Mouse (Mus musculus) embryonic fibroblast, embryonic 13.5 days (primary cell): ENCODE results near the gene Mmp10. TPM values are rescaled to one million over a fixed set of nuclear protein-coding genes. Genes with fewer than 3 reads are reported as not detected.

Experiments used
- H3K27ac ChIP-seq: 2 replicates; pipeline ENCODE4 v1.5.1; 2012; ENCODE audit warnings: low read length, control low read depth, inconsistent platforms; ENCODE audit not compliant: insufficient read depth
- H3K4me1 ChIP-seq: 2 replicates; pipeline ENCODE4 v1.6.1; 2011; ENCODE audit warnings: low read length; ENCODE audit not compliant: control insufficient read depth, insufficient read depth
- H3K4me3 ChIP-seq: 2 replicates; pipeline ENCODE4 v1.5.1; 2011; ENCODE audit warnings: mild to moderate bottlenecking, control low read depth, low read length; ENCODE audit not compliant: insufficient read depth
- CTCF ChIP-seq: IDR thresholded peaks from 2 replicates; pipeline ENCODE4 v1.5.1; 2011; ENCODE audit warnings: mild to moderate bottlenecking, control low read depth, low read length, moderate library complexity, borderline replicate concordance; ENCODE audit not compliant: insufficient read depth
- POLR2A ChIP-seq: IDR thresholded peaks from 2 replicates; pipeline ENCODE4 v1.6.1; 2011; ENCODE audit warnings: low read depth, mild to moderate bottlenecking, control low read depth, low read length, moderate library complexity
- polyA plus RNA-seq: library from polyadenylated mRNA; stranded (reverse); fragments of >200 nt; gene quantifications from 2 replicates; pipeline ENCODE4 v1.2.4, GENCODE M21; 2011; ENCODE audit warnings: low read depth; ENCODE audit not compliant: missing spikeins, insufficient read length

Gene Mmp10
- polyA plus RNA-seq, 1 experiment = not detected

- TF ChIP-seq POLR2A = no peak
- TF ChIP-seq CTCF = no peak
- H3K4me1 ChIP-seq = peaks cover 8% of the 10 kb centered on the region
- H3K4me3 ChIP-seq = no peak overlapping the region
- no peak overlapping the region for H3K27ac ChIP-seq
Measured at GRCm38 (mm10) chr9:7544923-7545457, 42.8 kb downstream of the Mmp10 start.

GRCm38 (mm10) chr9:7545471-7545870 lies 43.3 kb downstream of the Mmp10 start:
- TF ChIP-seq POLR2A (no peak), CTCF (no peak)
- Histone ChIP-seq H3K4me1 (peaks cover 8% of the 10 kb centered on the region), H3K27ac (no peak overlapping the region), H3K4me3 (no peak overlapping the region)

GRCm38 (mm10) chr9:7545920-7546319 lies 43.8 kb downstream of the Mmp10 start:
- Histone ChIP-seq H3K4me3 (no peak overlapping the region), H3K27ac (no peak overlapping the region), H3K4me1 (peaks cover 8% of the 10 kb centered on the region)
- TF ChIP-seq POLR2A (no peak), CTCF (no peak)

- no peak overlapping the region for H3K4me3 ChIP-seq
- H3K4me1 ChIP-seq = no peaks in the 10 kb centered on the region
- no peak for TF ChIP-seq CTCF
- no peak for TF ChIP-seq POLR2A
- H3K27ac ChIP-seq = no peak overlapping the region
Measured at GRCm38 (mm10) chr9:7551943-7552342, 49.8 kb downstream of the Mmp10 start.

- Histone ChIP-seq H3K27ac (no peak overlapping the region), H3K4me3 (no peak overlapping the region), H3K4me1 (no peaks in the 10 kb centered on the region)
- no peak for TF ChIP-seq CTCF
- TF ChIP-seq POLR2A = no peak
Measured at GRCm38 (mm10) chr9:7553536-7553935, 51.4 kb downstream of the Mmp10 start.

GRCm38 (mm10) chr9:7554382-7554781 lies 52.2 kb downstream of the Mmp10 start:
- Histone ChIP-seq H3K4me1 (no peaks in the 10 kb centered on the region), H3K4me3 (no peak overlapping the region), H3K27ac (no peak overlapping the region)
- TF ChIP-seq CTCF (no peak), POLR2A (no peak)

GRCm38 (mm10) chr9:7558221-7559017 lies 56.3 kb downstream of the Mmp10 start, which contains the start of gene Mmp8:
Mmp8 (plus strand) TSS chr9:7558456.
- H3K4me3 ChIP-seq = no peak within 1 kb of the TSS
- TF ChIP-seq POLR2A (no peak), CTCF (no peak)
- no peaks in the 10 kb centered on the region for H3K4me1 ChIP-seq
- H3K27ac ChIP-seq = no peak within 1 kb of the TSS

Other genes starting within 250 kb of the Mmp10 start
- 10.5 and 17.7 TPM in 2 replicates for gene Mmp13, start 229.8 kb upstream of the Mmp10 start, polyA plus RNA-seq
- gene Mmp12, start 158.0 kb upstream of the Mmp10 start, polyA plus RNA-seq = 0.55 and 2.9 TPM in 2 replicates
- gene Mmp1b, start 114.3 kb upstream of the Mmp10 start, polyA plus RNA-seq = not detected in 2 replicates
- 15.5 and 16.4 TPM in 2 replicates for gene Mmp3, start 56.5 kb upstream of the Mmp10 start, polyA plus RNA-seq
- gene Mmp8, start 56.1 kb downstream of the Mmp10 start, polyA plus RNA-seq = not detected in 2 replicates
- not detected in 2 replicates for gene Mmp27, start 69.0 kb downstream of the Mmp10 start, polyA plus RNA-seq
- not detected in 2 replicates for gene Mmp20, start 125.9 kb downstream of the Mmp10 start, polyA plus RNA-seq
- not detected in 2 replicates for gene Mmp7, start 189.7 kb downstream of the Mmp10 start, polyA plus RNA-seq